Mouse (Mus musculus) E14TG2a.4 (cell line): ENCODE results near the gene Slc35e3.

Source experiments
- CTCF ChIP-seq: conservative IDR thresholded peaks from 2 replicates; pipeline ENCODE4 v1.5.1; 2014; ENCODE audit warnings: low read length
- NANOG ChIP-seq: IDR thresholded peaks from 2 replicates; pipeline ENCODE4 v1.6.1; 2014; ENCODE audit warnings: borderline replicate concordance, low read length, mixed read lengths

GRCm38 (mm10) chr10:117779581-117780305, 33.6 kb upstream of the Slc35e3 start:
- TF ChIP-seq CTCF (no peak), NANOG (no peak)
